Mouse (Mus musculus) C2C12 (cell line): ENCODE measurements around the gene P3h2.

Experiments
- CTCF ChIP-seq: IDR thresholded peaks from one replicate; pipeline ENCODE4 v1.5.1; 2011; ENCODE audit not compliant: control insufficient read depth, insufficient read depth, insufficient read length
- MYOG ChIP-seq: IDR thresholded peaks from one replicate; pipeline ENCODE4 v1.6.1; 2011; ENCODE audit not compliant: control insufficient read depth, insufficient read length; ENCODE audit errors: extremely low read depth

DNA sequence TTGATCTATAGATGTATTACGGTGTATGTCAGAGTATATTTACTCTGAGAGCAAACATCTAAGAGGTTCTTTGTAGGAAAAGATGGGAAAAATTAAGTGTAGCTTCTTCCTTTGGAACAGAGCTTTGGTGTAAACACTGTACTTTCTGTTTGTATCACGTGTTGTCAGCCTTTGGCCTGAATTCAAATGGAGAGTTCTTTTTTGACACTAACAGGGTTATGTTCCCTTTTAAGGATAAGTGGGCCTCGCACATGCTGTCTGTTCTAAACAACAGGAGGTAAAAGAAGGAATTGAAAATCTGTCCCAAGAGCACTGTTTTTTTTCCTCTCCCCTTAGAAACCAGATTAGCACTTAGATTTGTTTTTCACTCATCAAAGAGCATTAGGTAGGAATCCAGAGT is 70.1 kb downstream of the P3h2 start:
- TF ChIP-seq MYOG = no peak
- no peak for TF ChIP-seq CTCF
